Mouse (Mus musculus): Measurements from ENCODE around the gene Tmem52. TPM values are rescaled to one million over a fixed set of nuclear protein-coding genes. Genes with fewer than 3 reads are reported as not detected.

Tmem52 gene
- polyA plus RNA-seq, 1 experiment from 2014 or later = 2.1 TPM

- no peak overlapping the region for H3K9ac ChIP-seq (replicated peaks; ENCODE audit: low read depth)
- no peaks in the 10 kb centered on the region for H3K36me3 ChIP-seq (ENCODE audit: insufficient read depth, low read length)
- H3K9me3 ChIP-seq (ENCODE audit: low read length) = no peaks in the 10 kb centered on the region
- 85% methylated on average over 6 of the region's 6 CpGs for WGBS
- ATAC-seq (no peak), DNase-seq (ENCODE audit: low spot score) (no peak)
- no peak overlapping the region for H3K27ac ChIP-seq (ENCODE audit: low read length)
- TF ChIP-seq EP300 (IDR thresholded peaks at IDR 0.05) (no peak), CTCF (IDR thresholded peaks at IDR 0.05) (no peak)
- no peaks in the 10 kb centered on the region for H3K27me3 ChIP-seq (replicated peaks; ENCODE audit: insufficient read depth, low read length)
- no peak overlapping the region for H3K4me2 ChIP-seq (replicated peaks; ENCODE audit: low read depth, low read length)
- no peaks in the 10 kb centered on the region for H3K4me1 ChIP-seq (ENCODE audit: insufficient read depth, low read depth, low read length)
- no peak overlapping the region for H3K4me3 ChIP-seq (ENCODE audit: low read depth, low read length)
These were observed 5.3 kb upstream of the Tmem52 start for GRCm38 (mm10) chr4:155463611-155464010.

DNA sequence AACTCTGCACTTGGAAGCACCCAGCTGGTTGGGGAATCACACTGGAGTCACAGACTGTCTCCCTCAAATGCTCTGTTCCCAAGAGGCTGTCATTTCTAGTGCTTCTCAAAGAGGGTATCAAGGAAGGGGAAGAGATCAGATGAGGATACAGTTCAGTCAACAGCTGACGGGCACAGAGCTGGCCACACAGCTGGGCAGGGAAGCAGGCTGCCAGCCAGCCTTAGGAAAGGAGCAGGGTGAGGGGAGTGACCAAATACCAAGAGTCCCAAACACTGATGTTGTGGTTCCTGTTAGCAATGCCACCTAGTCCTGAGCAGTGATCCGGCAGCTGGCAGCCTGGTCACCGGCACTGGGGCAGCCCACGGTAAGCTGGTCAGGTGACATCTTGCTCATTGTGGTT is 4.9 kb upstream of the Tmem52 start:
- no peak overlapping the region for H3K9ac ChIP-seq (replicated peaks; ENCODE audit: low read depth)
- ATAC-seq = no peak
- DNase-seq (ENCODE audit: low spot score) = no peak
- peaks cover 2% of the 10 kb centered on the region; the same call in 1 of the 2 replicates for H3K4me1 ChIP-seq (ENCODE audit: insufficient read depth, low read depth, low read length)
- no peaks in the 10 kb centered on the region for H3K9me3 ChIP-seq (ENCODE audit: low read length)
- H3K27ac ChIP-seq (ENCODE audit: low read length) = no peak overlapping the region
- no peaks in the 10 kb centered on the region for H3K27me3 ChIP-seq (replicated peaks; ENCODE audit: insufficient read depth, low read length)
- H3K4me2 ChIP-seq (replicated peaks; ENCODE audit: low read depth, low read length) = no peak overlapping the region
- no peaks in the 10 kb centered on the region for H3K36me3 ChIP-seq (ENCODE audit: insufficient read depth, low read length)
- TF ChIP-seq CTCF (IDR thresholded peaks at IDR 0.05) (no peak), EP300 (IDR thresholded peaks at IDR 0.05) (no peak)
- WGBS = 80% methylated on average over 4 of the region's 4 CpGs
- no peak overlapping the region for H3K4me3 ChIP-seq (ENCODE audit: low read depth, low read length)

DNA sequence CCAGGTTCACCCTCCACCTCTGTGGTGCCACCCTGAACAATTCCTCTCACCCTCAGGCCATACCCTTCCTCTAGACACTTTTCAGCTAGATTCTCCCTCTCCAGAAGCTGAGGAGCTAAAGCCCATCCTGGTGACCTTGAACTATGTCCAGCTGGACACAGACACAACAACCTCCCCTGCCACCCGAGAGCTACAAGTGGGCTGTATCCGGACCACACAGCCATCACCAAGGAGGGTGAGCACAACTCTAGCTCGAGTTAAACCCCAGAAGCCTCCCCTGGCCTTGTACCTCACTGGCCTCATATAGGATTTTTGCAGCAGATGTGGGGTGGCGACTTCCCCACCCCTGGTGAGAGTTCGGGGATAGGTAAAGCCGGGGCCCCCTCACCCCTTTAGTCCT is 3.3 kb upstream of the Tmem52 start:
- Histone ChIP-seq H3K36me3 (ENCODE audit: insufficient read depth, low read length) (no peaks in the 10 kb centered on the region), H3K4me1 (ENCODE audit: insufficient read depth, low read depth, low read length) (peaks cover 4% of the 10 kb centered on the region; the same call in 1 of the 2 replicates), H3K27me3 (replicated peaks; ENCODE audit: insufficient read depth, low read length) (no peaks in the 10 kb centered on the region), H3K4me2 (replicated peaks; ENCODE audit: low read depth, low read length) (no peak overlapping the region), H3K4me3 (ENCODE audit: low read depth, low read length) (no peak overlapping the region), H3K9me3 (ENCODE audit: low read length) (no peaks in the 10 kb centered on the region), H3K9ac (replicated peaks; ENCODE audit: low read depth) (no peak overlapping the region), H3K27ac (ENCODE audit: low read length) (no peak overlapping the region)
- 75% methylated on average over 6 of the region's 6 CpGs for WGBS
- no peak for DNase-seq (ENCODE audit: low spot score)
- no peak for ATAC-seq
- TF ChIP-seq CTCF (IDR thresholded peaks at IDR 0.05) = no peak
- no peak for TF ChIP-seq EP300 (IDR thresholded peaks at IDR 0.05)

GRCm38 (mm10) chr4:155466080-155466479 is 2.8 kb upstream of the Tmem52 start:
- DNase-seq (ENCODE audit: low spot score) (no peak), ATAC-seq (no peak)
- no peak overlapping the region for H3K4me3 ChIP-seq (ENCODE audit: low read depth, low read length)
- TF ChIP-seq CTCF (IDR thresholded peaks at IDR 0.05) (no peak), EP300 (IDR thresholded peaks at IDR 0.05) (no peak)
- no peak overlapping the region for H3K27ac ChIP-seq (ENCODE audit: low read length)
- 75% methylated on average over 5 of the region's 5 CpGs for WGBS
- H3K9ac ChIP-seq (replicated peaks; ENCODE audit: low read depth) = no peak overlapping the region
- no peaks in the 10 kb centered on the region for H3K27me3 ChIP-seq (replicated peaks; ENCODE audit: insufficient read depth, low read length)
- peaks cover 4% of the 10 kb centered on the region; the same call in 1 of the 2 replicates for H3K4me1 ChIP-seq (ENCODE audit: insufficient read depth, low read depth, low read length)
- H3K4me2 ChIP-seq (replicated peaks; ENCODE audit: low read depth, low read length) = no peak overlapping the region
- no peaks in the 10 kb centered on the region for H3K9me3 ChIP-seq (ENCODE audit: low read length)
- H3K36me3 ChIP-seq (ENCODE audit: insufficient read depth, low read length) = no peaks in the 10 kb centered on the region

DNA sequence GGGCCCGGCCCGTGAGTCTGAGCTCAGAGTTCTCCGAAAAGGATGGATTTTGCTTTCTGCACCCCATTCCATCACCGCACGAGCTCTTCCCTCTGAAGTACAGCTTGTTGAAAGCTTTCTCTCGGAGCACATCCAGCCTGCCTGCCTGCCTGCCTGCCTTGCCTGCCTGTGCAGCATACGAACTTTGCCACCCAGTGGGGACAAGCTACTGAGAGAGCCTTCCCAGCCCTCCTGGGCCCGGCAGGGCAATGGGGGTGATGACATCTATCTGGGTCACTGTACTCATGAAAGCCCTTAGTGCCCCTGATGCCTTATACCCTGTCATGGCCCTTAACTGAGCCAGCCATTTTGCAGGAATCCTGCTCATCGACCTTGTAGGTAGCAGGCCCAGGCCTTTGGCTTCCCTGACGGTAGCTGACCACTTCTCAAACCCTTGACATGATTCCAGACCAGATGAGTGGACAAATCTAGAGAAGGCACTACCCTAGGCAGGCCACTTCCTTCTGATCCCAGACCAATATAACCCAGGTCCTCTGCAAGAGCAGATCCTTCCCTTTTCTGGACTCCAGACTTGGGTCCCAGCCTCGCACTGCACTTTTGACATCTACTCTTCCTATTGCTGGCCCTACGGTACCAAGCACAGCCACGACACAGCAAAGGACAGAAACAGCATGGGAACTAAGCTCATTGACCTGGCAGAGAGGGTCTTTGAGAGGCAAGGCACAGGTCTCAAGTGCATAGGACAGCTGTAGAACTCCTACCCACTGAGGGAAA is 1.5 kb upstream of the Tmem52 start:
- DNase-seq (ENCODE audit: low spot score) (no peak), ATAC-seq (no peak)
- Histone ChIP-seq H3K4me3 (ENCODE audit: low read depth, low read length) (no peak overlapping the region), H3K9ac (replicated peaks; ENCODE audit: low read depth) (no peak overlapping the region), H3K4me1 (ENCODE audit: insufficient read depth, low read depth, low read length) (peaks cover 4% of the 10 kb centered on the region; the same call in 1 of the 2 replicates), H3K4me2 (replicated peaks; ENCODE audit: low read depth, low read length) (no peak overlapping the region), H3K36me3 (ENCODE audit: insufficient read depth, low read length) (no peaks in the 10 kb centered on the region), H3K27ac (ENCODE audit: low read length) (no peak overlapping the region), H3K9me3 (ENCODE audit: low read length) (no peaks in the 10 kb centered on the region), H3K27me3 (replicated peaks; ENCODE audit: insufficient read depth, low read length) (no peaks in the 10 kb centered on the region)
- WGBS = 66% methylated on average over 13 of the region's 13 CpGs
- TF ChIP-seq EP300 (IDR thresholded peaks at IDR 0.05) (no peak), CTCF (IDR thresholded peaks at IDR 0.05) (no peak)

- H3K4me3 ChIP-seq (ENCODE audit: low read depth, low read length) = no peak overlapping the region
- no peak overlapping the region for H3K9ac ChIP-seq (replicated peaks; ENCODE audit: low read depth)
- no peaks in the 10 kb centered on the region for H3K36me3 ChIP-seq (ENCODE audit: insufficient read depth, low read length)
- TF ChIP-seq CTCF (IDR thresholded peaks at IDR 0.05) = no peak
- TF ChIP-seq EP300 (IDR thresholded peaks at IDR 0.05) = no peak
- no peak for DNase-seq (ENCODE audit: low spot score)
- no peak overlapping the region for H3K27ac ChIP-seq (ENCODE audit: low read length)
- WGBS = 67% methylated on average over 18 of the region's 18 CpGs
- peaks cover 4% of the 10 kb centered on the region; the same call in 1 of the 2 replicates for H3K4me1 ChIP-seq (ENCODE audit: insufficient read depth, low read depth, low read length)
- H3K27me3 ChIP-seq (replicated peaks; ENCODE audit: insufficient read depth, low read length) = no peaks in the 10 kb centered on the region
- ATAC-seq = peak; percentile 59
- H3K9me3 ChIP-seq (ENCODE audit: low read length) = no peaks in the 10 kb centered on the region
- peak overlapping the region; percentile 59 for H3K4me2 ChIP-seq (replicated peaks; ENCODE audit: low read depth, low read length)
These were observed 812 bp downstream of the Tmem52 start for GRCm38 (mm10) chr4:155469590-155470262.

Data from lung, postnatal 0 days (tissue).